Mouse (Mus musculus): ENCODE measurements around the gene Gnai3. TPM values are rescaled to one million over a fixed set of nuclear protein-coding genes. Genes with fewer than 3 reads are reported as not detected.

The Gnai3 gene
- 10 to 100 TPM; 10.2 to 14.7 TPM for total RNA-seq (2021)
- long read RNA-seq, experiment 1, transcript Gnai3-201 (9 exons, 3,262 nt): major isoform, 16 of 19 reads
- long read RNA-seq, experiment 1, partial matches to known transcripts: 1 of 19 reads
- long read RNA-seq, experiment 1, other reads (novel, unspliced or antisense): 2 of 19 reads
- long read RNA-seq, experiment 2, transcript Gnai3-201 (9 exons, 3,262 nt): major isoform, 18 of 19 reads
- long read RNA-seq, experiment 2, partial matches to known transcripts: 1 of 19 reads
- long read RNA-seq, experiment 2, other reads (novel, unspliced or antisense): 0 of 19 reads

DNA sequence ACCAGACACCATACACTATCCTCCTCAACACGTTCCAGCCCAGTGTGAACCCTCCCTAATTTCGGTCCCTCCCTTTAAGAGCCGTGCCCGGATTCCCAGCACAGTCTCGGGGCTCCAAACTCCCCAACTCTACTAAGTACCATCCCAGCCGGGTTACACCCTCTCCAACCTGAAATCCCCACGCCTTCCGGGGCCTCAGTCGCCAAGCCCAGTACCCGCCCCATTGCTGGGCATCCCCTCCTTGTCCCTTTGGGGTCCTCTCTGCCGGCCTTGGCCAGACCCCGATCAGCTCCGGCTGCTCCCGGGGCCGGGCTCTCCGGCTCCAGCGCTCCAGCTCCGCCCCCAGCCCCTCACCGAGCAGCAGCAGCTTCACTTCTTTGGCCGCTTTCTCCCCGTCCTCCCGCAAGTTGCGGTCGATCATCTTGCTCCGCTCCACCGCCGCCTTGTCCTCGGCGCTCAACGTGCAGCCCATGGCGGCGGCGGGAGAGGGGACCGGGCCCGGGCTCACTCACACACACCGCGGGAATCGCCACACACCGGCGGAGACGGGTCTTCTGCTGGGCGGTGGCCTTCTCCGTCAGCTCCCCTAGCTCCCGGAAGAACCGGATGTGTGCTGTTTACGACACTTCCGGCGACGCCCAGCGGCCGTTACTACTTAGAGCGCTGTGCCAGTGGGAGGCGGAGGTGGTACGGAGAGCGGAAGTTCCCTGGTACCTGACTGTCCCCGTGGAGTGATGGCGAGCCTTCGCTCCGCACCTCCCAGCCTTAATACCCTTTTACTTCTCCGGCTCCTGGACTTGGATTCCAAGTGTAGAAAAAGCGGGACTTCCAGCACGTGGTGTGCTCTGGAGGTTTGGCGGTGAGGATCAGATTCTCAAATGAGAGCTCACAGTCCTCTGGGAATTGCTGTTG is at the start of gene Gnai3:
Gene Gnai3, minus strand, starts transcription at position 613 of the 912 bp plus-strand sequence.
- DNase-seq (ENCODE audit: low spot score): peak; percentile 89

DNA sequence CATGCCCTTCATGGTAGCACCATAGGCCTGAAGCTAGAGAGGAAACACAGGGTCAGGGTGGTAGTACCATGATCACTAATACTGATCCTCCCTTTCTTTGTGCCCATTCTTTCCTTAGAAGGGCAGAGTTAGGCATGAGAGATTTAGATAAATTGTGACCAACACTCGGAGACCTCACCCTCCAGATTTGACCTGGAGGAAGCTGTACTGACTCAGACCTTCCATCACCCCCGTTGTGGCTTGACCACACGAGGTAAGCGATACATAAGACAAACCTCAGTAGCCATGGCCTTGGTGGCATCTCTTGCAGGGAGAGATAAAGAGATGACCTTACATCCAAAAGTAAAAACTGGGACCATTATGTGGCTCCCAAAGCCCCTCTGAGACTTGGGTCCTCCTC is 49.3 kb upstream of the Gnai3 start:
- DNase-seq (ENCODE audit: low spot score): no peak

DNA sequence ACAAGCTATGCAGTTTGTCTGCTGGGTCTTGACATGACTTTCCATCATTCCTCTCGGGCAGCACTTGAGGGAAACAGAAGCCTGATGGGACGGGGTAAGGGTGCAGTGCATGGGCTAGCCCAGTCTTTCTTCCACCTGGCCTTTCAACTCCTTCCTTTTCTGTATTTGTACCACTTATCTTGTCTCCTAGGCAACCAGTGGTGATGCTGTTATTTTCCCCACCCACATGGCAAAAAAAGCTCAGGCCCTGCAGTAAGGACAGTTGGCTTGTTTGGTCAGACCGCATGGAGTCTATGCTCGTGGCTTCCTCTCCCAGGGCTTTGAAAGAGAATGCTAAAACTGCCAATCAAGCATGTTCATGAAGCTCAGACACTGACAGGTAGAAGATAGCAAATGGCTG is 47.7 kb upstream of the Gnai3 start:
- DNase-seq (ENCODE audit: low spot score): no peak

DNA sequence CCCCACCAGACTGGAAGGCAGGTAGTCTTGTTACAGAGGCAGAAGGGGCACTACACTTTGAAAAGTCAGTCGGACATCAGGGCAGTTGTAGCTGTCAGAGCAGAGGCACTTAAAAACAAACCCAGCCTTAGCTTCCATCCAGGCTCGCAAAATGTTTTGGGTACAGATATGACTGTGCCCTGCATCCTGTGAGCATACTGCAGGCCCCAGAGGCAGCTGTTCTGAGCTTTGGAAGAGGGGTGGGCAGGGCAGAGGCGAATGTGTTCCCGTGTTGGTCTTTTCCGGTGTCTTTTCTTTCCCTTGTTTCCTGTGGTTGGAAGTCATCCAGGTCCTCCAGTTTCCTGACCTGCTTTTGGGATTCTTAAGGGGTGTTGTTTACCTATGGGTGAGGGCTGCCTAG is 44.0 kb upstream of the Gnai3 start:
- DNase-seq (ENCODE audit: low spot score): no peak

DNA sequence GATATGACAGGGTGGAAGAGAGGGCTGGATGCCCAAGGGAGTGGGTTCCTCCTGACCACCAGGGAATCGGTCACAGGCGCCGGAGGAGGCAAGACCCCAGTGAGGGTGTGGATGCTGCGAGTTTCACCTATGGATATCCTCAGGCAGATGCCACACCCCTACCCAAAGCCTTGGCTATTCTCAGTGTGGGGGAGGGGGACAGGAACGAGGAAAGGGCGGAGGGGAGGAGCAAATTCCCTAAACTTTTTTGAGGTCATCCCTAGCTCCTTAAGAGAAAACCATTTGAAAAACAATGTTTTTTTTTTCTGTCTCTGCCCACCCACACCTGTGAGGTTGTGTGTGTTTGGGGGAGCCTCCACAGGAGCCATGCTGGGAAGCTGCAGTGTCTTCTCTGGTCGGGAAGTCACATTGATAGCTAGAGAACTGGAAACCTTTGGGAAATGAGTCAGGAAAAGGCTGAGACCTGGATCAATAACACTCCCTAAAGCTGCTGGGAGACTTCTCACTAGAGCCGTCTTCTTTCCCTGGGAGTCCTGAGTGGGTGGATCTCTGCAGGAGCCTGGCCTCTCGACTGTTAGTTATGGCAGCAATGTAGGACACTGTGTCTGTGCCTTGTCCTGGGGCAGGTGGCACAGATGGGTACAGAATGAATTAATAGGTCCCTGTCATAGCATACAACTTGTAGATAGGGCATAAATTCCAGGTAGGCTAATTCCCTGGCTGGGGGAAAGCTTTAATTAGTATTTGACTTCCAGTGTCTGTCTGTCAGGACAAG is 43.0 kb upstream of the Gnai3 start:
- no peak for DNase-seq (ENCODE audit: low spot score)

DNA sequence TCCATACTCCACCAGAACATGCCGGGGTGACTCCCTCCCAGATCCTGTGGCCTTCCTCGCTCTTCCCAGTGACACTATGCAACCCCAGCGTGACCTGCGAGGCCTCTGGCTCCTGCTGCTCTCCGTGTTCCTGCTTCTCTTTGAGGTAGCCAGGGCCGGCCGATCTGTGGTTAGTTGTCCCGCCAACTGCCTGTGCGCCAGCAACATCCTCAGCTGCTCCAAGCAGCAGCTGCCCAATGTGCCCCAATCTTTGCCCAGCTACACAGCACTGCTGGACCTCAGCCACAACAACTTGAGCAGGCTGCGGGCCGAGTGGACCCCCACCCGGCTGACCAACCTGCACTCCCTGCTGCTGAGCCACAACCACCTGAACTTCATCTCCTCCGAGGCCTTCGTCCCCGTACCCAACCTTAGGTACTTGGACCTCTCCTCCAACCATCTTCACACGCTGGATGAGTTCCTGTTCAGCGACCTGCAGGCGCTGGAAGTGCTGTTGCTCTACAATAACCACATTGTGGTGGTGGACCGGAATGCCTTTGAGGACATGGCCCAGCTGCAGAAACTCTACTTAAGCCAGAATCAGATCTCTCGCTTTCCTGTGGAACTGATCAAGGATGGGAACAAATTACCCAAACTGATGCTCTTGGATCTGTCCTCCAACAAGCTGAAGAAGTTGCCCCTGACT is 41.3 kb upstream of the Gnai3 start:
- no peak for DNase-seq (ENCODE audit: low spot score)

DNA sequence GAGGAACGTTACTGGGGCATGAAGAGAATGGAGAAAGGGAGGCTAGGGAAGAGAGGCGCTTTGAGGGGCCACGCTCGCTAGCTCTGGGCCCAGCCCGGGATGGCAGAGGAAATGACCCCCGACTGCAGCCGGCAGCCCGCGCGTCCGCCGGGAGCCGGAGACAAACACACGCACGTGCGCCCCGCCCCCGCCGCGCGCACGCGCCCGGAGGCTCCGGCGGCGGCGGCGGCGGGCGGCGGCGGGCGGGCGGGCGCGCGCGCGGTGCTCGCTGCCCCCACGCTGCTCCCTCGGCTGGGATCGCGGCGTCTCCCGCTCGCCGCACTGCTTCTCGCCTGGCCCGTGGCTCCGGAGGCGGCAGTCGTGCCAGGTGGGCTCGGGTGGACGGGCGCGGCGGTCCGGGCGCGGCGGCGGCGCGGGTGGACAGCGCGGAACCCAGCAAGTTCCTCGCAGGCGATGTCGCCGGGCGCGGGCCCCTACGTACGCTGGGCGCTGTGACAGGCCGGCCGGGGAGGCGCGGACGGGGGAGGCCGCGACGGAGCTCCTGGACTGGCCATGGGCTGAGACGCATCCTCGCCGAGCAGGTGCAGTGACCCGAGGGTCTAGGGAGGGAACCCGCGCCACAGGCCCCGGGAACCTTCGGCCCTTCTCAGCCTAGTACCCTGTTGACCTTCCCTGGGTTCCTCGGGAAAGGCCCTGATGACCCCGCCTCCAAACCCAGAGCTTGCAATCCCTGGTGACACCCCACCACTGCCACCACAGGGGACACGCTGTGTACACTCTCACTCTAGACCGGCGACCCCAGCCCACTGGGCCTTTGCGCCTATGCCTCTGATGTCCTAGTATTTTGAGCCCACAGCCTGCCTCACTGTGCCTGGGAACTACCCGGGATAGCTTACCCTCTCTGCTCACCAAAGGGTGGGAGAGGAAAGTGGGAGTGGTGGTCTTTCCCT is 40.4 kb upstream of the Gnai3 start, which contains the start of gene Amigo1:
Gene Amigo1, plus strand, starts transcription at position 238 of the 950 bp plus-strand sequence.
- no peak for DNase-seq (ENCODE audit: low spot score)

DNA sequence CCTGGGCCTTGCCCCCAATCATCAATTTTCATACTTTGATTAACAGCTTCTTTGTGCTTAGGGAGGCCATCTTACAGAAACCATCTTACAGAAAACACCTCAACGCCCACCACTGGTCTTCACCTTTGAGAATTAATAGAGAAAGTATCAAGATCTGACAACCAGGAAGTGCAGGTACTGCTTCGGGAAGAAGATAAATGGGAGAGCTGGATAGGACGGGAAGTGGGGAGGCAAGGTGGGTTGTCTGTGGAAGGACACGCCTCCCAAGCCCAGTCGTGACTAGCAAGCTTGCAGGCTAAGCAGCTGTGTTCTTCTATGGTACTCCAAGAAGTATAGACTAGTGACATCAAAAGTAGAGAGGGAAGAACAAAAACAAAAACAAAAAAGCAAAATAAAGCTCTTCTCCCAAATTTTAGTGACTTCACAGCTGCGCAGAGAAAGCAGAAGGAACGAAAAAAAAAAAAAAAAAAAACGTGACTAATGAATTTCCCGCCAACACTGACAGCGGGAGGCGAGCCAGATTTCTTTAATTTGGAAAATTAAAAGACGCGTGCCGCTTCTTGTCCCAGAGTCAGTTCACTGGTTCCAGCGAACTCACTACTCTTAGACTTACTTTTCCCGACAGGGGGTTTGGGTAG is 39.6 kb upstream of the Gnai3 start:
- DNase-seq (ENCODE audit: low spot score): no peak

DNA sequence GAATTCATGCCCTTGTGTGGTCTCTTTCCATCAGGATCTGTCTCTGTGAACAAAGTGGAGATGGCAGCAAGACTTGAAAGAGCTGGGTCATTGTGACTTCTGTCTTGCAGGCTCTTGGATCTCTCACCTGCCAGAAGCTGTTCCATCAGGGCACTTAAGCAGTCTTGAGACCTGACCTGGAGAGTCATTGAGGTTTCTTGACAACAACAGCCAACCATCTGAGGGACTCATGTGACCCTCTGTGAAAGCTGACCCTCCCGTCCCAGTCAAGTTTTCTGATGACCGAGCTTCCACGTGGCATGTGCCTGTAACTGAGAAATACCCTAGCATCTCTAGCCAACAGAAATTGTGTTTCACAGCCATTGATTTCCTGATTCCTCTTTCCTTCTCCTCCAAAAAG is 38.8 kb upstream of the Gnai3 start:
- no peak for DNase-seq (ENCODE audit: low spot score)

DNA sequence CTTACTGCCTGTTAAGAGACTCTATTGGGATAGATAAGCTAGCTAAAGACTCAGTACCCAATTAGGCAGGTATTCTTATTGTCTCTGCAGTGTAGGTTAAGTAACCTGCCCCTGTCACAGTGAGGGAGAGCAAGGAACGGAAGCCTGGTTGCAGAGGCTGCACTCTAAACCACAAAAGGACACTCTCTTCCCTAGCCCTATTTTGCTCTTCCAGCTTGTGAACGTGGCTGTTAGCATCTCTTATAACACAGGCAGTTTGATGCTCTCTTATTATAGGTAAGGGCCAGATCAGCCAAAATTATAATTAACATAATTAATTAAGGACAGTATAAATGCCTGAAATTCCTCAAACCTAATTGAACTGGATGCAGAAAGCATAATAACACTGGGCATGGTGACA is 34.6 kb upstream of the Gnai3 start:
- DNase-seq (ENCODE audit: low spot score): no peak

DNA sequence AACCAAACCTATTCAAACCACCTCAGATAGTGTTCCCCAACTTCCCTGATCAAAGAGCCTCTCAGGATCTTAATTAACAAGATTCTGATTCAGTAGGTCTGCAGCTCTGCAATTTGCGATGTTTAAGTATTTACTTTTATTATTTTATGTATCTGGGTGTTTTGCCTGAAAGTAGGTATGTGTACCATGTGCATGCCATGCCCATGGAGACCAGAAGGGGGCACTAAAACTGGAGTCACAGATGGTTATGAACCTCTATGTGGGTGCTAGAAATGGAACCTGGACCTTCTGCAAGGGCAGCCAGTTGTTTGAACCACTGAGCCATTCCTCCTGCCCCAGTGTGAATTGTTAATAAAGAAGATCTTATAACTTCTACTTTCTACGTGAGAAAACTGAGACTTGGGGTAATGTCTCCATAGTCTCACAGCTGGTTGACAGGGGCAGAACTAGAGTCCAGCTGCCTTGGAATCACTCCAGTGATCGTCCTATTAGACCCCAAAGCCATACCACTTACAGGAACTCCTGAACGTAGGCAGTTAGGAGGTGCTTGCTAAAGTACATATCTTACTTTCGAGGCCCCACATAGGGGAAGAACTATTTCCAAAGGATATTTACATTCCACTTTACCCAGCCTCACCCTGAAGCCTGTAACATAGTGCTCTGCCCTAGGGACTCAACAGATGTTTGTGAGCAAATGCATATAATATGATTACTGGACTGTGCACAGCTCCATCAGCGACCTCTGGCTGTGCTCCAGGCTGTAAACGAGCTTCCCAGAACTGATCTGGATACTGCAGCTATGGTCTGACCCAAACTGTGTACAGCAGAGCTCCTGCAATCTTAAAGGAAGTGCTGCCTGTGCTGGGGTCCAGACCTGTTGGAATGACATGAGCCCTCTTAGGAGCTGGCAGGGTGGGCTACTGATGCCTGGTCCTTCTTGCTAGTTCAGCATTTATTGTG is 33.1 kb upstream of the Gnai3 start:
- DNase-seq (ENCODE audit: low spot score): no peak

DNA sequence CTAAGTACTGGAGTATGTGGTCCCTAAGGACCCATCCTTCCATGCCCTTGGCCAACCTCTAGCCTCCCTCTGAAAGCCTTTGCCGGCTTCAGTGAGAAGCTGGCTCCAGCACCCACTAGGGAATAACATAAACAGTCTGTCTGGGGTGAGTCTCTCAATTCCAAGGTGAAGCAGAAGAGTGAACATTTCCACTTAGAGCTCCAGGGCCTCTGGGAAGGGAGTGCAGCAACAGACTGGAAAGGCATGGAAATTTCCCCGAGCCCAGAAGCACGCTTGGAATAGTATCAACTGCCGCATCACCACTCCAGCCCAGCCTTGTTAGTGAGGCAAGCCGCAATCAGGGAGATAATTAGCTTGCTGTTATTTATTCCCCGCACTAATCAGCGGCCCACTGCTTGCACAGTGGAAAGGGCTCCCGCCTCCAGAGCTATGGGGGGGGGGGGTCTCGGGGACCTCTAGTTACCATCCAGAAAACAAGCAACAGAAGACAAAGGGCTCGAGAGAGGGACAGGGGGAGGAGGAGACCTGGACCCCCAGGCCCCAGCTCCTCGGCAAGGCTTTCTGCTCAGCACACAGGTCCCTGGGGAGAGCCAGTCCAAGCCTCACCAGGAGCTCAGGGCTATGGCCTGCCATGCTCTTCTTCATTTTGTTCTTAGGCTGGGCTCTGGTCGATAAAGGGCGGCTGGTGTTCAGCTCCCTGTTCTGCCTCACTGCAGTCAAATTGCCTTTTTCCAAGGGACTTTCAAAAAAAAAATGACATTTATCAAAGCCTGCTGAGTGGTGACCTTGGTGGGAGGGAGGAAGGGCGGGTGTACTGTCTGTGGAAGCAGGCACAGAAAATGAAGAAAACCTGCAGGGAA is 29.0 kb upstream of the Gnai3 start:
- peak; percentile 56 for DNase-seq (ENCODE audit: low spot score)

DNA sequence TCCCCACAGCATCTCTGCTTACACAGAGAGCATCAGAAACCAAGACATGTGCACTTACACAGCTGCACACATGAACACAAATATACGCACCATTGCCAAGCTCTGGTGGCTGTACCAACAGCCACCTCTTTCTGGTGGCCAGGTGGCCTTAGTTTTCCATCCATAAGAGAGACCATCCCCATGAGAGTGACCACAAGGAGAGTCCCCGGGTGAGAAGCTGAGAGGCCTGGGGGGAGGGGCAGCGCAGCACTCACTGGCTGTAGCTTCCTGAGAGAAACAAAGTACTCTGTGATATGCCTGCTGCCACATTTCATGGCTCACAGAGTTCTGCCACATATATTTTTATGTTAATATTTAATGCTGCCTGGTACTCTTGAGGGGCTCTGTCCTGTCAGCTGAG is 23.3 kb upstream of the Gnai3 start:
- DNase-seq (ENCODE audit: low spot score): no peak

DNA sequence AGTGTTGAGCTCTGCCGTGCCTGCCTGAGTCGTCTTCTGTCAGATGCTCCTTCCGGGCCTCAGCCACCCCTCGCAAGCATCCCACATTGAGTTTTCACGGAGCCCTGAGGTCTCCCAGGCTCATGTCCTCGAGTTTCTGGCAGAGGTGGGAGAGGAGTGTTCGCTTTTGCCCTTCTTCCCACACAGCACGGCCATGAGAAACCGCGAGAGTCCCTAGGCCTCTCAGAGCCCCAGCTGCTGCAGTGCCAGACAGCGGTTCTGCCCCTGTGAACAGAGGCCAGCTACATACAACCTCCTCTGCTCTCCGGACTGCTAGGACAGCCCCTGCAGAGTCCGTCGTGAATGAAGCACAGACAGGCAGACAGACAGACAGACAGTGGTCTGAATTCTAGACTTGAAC is 21.6 kb upstream of the Gnai3 start:
- no peak for DNase-seq (ENCODE audit: low spot score)

DNA sequence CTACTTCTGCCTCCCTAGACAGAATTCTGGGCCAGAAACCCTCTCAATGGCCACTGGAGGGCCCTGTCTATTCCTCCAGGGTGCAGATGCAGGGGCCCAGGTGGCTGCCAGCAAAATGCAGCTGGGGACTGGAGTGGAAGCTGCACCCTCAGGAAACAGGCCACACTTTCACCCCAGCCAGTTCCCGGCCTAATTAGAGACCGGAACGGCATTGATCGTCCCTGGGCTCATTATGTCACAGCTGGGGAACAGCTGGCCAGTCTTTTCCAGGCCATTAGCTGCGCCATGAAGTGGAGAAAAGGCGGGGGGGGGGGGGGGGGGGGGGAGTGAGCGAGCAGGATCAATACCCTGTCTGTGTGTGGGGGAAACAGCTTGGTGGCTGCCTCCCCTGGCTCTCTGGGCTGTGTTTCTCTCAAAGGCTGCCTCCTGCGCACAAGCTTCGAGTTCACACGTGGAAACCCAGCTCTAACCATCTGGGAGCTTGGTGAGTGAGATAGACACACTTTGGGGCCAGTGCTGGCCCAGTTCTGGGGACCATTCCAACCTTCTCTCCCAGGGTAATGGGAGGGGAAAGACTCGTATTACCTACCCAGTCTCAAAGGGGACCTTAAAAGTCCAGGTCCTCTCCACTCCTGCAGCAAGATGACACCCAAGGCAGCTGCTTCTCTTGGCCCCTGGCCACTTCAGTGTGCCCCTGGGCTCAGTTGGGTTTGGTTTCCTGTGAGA is 20.7 kb upstream of the Gnai3 start:
- peak; percentile 85 for DNase-seq (ENCODE audit: low spot score)

DNA sequence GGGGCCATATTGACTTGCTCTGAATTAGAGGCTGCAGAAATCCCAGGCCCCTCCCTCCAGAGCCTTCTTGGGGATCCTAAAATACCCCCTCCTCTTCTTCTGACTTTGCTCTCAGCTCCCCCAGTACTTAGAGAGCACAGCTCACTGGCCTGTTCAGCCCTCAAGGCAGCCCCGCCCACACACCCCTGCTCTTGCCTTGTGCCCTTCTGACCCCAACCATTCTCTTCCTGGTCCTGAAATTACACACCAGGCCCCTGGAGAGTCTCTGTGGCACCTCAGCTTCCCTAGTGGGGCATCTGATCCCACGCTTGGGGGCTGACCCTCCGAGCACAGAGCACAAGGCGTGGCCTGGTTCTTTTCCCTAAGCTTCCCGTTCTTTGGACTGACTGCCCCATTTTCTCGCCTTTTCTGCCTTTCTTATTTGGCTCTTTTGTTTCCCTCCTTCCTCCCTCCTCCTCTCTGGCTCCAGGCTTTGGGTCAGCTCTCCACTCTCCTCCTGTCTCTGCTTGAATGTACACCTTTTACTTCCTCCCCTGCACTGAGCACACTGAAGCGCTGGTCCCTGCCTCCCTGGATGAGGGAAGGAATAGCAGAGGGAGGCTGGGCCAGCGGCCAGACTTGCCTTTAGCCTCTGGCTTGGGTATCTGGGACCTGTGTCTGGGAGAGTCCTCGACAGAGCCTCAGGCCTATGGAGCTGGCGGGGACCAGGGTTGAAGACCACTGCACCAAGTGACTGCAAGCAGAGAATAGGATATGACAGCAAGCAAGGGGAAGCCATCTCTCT is 19.8 kb upstream of the Gnai3 start:
- peak; percentile 39 for DNase-seq (ENCODE audit: low spot score)

Data from gastrocnemius, adult 18-20 months (tissue).